Mouse (Mus musculus) heart, adult 2 months (tissue): ENCODE measurements around the gene Slc39a9.

Experiments
- CTCF ChIP-seq: fragments of 200-600 bp; IDR thresholded peaks from 2 replicates; pipeline ENCODE4 v1.8.1; 2022; ENCODE audit warnings: antibody characterized with exemption, mild to moderate bottlenecking, moderate library complexity
- EP300 ChIP-seq: fragments of 200-500 bp; IDR thresholded peaks from 2 replicates; pipeline ENCODE4 v1.6.1; 2011; ENCODE audit warnings: low read depth, low read length, control low read depth; ENCODE audit not compliant: insufficient read depth
- POLR2A ChIP-seq: fragments of 200-500 bp; IDR thresholded peaks from 2 replicates; pipeline ENCODE4 v1.6.1; 2011; ENCODE audit warnings: mild to moderate bottlenecking, low read depth, low read length, control low read depth; ENCODE audit not compliant: insufficient read depth

- TF ChIP-seq CTCF = no peak
- TF ChIP-seq POLR2A = no peak
- no peak for TF ChIP-seq EP300
These were observed 20.3 kb downstream of the Slc39a9 start for GRCm38 (mm10) chr12:80663935-80664334.
